Mouse (Mus musculus) E14TG2a.4 (cell line): ENCODE results near the gene Rdm1.
"Not testable (repeated sequence)": the region's sequence is repeated elsewhere in the genome, so short reads cannot be mapped to it uniquely, and the experiment has no call there.

Source experiments
- CTCF ChIP-seq: conservative IDR thresholded peaks from 2 replicates; pipeline ENCODE4 v1.5.1; 2014; ENCODE audit warnings: low read length
- NANOG ChIP-seq: IDR thresholded peaks from 2 replicates; pipeline ENCODE4 v1.6.1; 2014; ENCODE audit warnings: borderline replicate concordance, low read length, mixed read lengths
- POU5F1 ChIP-seq: IDR thresholded peaks from 2 replicates; pipeline ENCODE4 v1.6.1; 2014; ENCODE audit warnings: low read length, borderline replicate concordance

- not testable (repeated sequence) for TF ChIP-seq CTCF, POU5F1, NANOG
Observed at GRCm38 (mm10) chr11:101628733-101629417, 1.9 kb downstream of the Rdm1 start.
